Mouse (Mus musculus) bone marrow macrophage, adult 2 months (primary cell): ENCODE results near the gene Clrn3. TPM values are rescaled to one million over a fixed set of nuclear protein-coding genes. Genes with fewer than 3 reads are reported as not detected.

Source experiments
- H3K27ac ChIP-seq: 2 replicates; pipeline ENCODE4 v1.5.1; 2012; ENCODE audit warnings: low read depth, low read length; ENCODE audit not compliant: insufficient read depth
- H3K4me1 ChIP-seq: 2 replicates; pipeline ENCODE4 v1.6.1; 2012; ENCODE audit warnings: low read length; ENCODE audit not compliant: control insufficient read depth, insufficient read depth
- H3K4me3 ChIP-seq: 2 replicates; pipeline ENCODE4 v1.5.1; 2012; ENCODE audit warnings: mild to moderate bottlenecking, low read length, moderate library complexity; ENCODE audit not compliant: insufficient read depth
- CTCF ChIP-seq: IDR thresholded peaks from 2 replicates; pipeline ENCODE4 v1.5.1; 2012; ENCODE audit warnings: low read depth, mild to moderate bottlenecking, low read length, moderate library complexity
- POLR2A ChIP-seq: IDR thresholded peaks from 2 replicates; pipeline ENCODE4 v1.6.1; 2012; ENCODE audit warnings: mild to moderate bottlenecking, low read depth, low read length, borderline replicate concordance
- polyA plus RNA-seq: library from polyadenylated mRNA; stranded (reverse); fragments of >200 nt; gene quantifications from 2 replicates; pipeline ENCODE4 v1.2.4, GENCODE M21; 2012; ENCODE audit not compliant: missing spikeins, insufficient read depth, insufficient read length

The Clrn3 gene
- polyA plus RNA-seq, 1 experiment, result not detected

DNA sequence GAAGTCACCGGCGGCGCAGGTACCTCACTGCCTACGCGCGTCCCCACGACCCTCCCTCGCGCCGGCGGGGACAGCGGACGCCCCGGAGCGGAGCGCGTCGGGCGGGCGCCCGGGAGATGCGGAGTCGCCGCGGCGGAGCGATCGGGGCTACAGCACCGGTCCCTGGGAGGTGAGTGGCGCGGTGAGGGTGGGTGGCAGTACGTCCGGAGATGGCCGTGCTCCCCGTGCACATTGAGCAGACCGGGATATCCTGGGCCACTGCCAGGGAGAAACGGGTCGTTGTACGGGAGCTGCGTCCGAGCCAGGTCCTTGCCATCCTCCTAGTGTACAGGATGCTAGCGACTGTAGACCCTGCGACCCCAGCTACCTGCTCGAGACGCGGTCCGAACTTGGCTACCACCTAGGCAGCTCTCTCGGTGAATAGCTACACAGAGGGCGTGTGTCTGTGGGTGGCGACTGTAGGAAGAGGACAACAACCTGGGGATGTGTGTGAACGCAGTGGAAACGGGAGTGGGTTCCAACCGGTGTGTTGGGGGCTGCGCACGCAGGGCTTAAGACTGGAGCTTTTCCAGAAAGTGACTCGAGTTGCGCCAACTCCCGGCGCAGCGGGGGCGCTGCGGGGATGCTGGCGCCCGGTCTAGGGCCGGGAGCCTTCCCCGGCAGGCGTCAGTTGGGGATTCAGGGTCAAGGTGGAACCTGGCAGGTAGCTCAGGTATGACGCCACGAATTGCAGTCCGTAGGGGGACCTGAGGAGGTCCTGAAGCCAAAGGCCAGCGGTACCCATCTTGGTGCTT is 9.7 kb upstream of the Clrn3 start:
- Histone ChIP-seq H3K4me3 (peak overlapping the region; percentile 48), H3K4me1 (0 out of 2 replicates have a peak, but pooled peaks cover 3% of the 10 kb centered on the region), H3K27ac (no peak overlapping the region)
- TF ChIP-seq CTCF, result no peak
- no peak for TF ChIP-seq POLR2A

- Histone ChIP-seq H3K4me3 (peak within 1 kb of the TSS; percentile 48), H3K27ac (no peak within 1 kb of the TSS), H3K4me1 (0 out of 2 replicates have a peak, but pooled peaks cover 3% of the 10 kb centered on the region)
- TF ChIP-seq CTCF, result peak; percentile 36
- no peak for TF ChIP-seq POLR2A
These were observed 9.0 kb upstream of the Clrn3 start, which contains the start of gene Ptpre for GRCm38 (mm10) chr7:135537341-135537901. Gene Ptpre (plus strand): TSS chr7:135537481.

DNA sequence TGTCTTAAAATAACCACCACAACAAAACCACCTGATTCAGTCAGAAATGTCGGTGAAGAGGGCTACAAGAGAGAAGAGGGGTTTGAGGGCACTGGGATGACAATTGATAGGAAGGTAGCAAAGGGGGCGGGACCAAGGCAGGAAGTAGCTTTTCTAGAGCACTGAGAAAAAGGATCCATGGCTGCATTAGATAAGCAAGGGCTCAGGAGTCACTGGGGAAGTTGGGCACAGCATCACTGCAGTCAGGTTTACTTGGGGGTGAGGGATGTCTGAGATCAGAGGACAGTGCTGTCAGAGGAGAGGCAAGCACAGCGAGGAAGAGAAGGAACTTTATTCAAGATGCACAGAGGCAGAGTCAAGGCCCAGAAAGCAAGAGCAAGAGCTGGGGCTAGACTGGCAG is 7.5 kb upstream of the Clrn3 start:
- H3K4me3 ChIP-seq, result no peak overlapping the region
- TF ChIP-seq POLR2A, result no peak
- 0 out of 2 replicates have a peak, but pooled peaks cover 3% of the 10 kb centered on the region for H3K4me1 ChIP-seq
- H3K27ac ChIP-seq, result no peak overlapping the region

GRCm38 (mm10) chr7:135534548-135535189 is 6.2 kb upstream of the Clrn3 start:
- H3K27ac ChIP-seq, result no peak overlapping the region
- H3K4me3 ChIP-seq, result no peak overlapping the region
- TF ChIP-seq CTCF (no peak), POLR2A (no peak)
- H3K4me1 ChIP-seq, result 0 out of 2 replicates have a peak, but pooled peaks cover 3% of the 10 kb centered on the region

DNA sequence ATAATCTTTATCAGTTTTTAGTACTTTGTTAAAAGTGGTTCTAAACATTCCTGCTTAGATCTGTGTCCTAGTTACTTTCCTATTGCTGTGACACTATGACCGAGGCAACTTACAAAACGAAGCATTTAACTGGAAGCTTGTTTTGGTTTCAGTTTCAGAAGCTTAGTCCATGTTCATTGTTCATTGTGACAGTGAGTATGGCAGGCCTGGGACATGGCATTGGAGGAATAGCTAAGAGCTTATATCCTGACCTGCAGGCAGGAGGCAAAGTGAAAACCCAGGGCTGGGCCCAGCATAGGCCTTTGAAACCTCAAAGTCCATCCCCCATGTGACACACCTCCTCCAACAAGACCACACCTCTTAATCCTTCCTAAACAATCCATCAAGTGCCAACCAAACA is 614 bp upstream of the Clrn3 start:
- no peak for TF ChIP-seq CTCF
- TF ChIP-seq POLR2A, result no peak

GRCm38 (mm10) chr7:135527169-135527568 is 1.3 kb downstream of the Clrn3 start:
- no peak overlapping the region for H3K27ac ChIP-seq
- H3K4me3 ChIP-seq, result no peak overlapping the region
- 0 out of 2 replicates have a peak, but pooled peaks cover 2% of the 10 kb centered on the region for H3K4me1 ChIP-seq
- TF ChIP-seq POLR2A (no peak), CTCF (no peak)

More for the DNA sequence above, 614 bp upstream of the Clrn3 start:
- H3K4me3 ChIP-seq, result no peak overlapping the region
- H3K27ac ChIP-seq, result no peak overlapping the region
- H3K4me1 ChIP-seq, result no peaks in the 10 kb centered on the region

DNA sequence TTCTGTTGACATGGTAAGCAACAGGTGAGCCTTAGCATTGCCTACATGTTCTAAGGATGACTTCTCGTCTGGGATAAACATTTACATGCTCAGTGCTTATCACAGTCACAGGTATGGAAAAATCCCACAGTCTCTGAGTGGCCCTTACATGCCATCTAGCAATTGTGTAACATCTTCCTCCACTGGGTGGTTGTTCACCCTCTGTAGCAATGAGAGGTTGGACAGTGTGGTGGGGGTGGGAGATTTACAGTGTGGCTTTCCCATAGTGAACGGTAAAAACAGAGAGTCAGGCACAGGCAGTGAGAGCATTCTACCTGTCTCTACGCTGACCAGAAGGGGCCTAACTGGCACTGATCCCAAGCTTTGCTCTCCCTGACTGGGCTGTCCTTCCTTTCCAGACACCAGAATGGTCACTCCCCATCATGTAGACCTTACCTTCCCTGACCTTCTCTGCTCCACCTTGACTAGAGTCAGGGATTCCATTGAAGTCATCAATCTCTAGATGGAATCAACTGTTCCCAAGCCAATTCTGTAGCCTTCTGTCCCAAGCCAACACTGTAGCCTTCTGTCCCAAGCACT is 1.8 kb downstream of the Clrn3 start:
- Histone ChIP-seq H3K4me1 (0 out of 2 replicates have a peak, but pooled peaks cover 2% of the 10 kb centered on the region), H3K4me3 (no peak overlapping the region), H3K27ac (no peak overlapping the region)
- TF ChIP-seq CTCF (no peak), POLR2A (no peak)

DNA sequence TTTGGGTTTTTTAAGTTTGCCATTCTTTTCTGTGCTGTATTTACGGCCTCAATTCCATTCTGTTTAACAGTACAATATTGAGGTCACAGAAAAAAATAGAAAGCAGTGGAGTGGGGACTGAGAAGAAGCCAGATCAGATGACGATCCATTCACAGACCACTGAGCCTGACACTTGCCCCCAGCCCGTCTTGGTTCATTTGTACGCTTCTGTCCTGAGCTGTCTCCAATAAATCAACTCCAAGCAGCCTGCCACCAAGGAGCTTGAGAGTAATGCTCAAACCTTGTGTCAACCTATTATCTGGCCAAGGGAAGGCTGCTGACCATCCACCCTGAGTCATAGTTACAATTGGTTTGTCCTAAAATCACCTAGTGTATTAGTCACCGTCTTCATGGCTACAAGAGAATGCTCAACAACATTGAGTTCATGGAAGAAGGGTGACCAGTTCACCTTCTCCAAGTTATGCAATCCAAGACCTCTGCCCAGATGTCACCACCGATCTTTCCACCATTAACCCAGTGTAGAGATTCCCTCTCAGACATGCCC is 4.0 kb downstream of the Clrn3 start:
- TF ChIP-seq POLR2A (no peak), CTCF (no peak)

DNA sequence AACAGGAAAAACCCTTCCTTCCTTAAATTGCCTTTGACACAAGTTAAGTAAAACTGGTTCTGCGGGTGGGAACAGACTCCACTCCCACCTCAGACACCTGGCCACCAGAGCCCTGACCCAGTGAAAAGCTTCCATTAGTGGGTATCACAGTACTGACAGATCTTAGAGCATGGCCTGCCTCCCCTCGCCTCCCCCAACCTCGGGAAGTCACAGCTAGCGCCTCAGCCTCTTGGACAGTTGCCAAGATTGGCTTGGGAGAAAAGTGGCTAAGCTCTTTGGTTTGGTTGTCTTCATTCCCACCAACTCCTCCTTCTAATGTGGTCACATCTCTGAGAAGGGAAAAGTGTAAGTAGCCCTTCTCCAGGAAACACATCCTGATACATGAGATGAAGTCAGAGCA is 4.5 kb downstream of the Clrn3 start:
- TF ChIP-seq POLR2A (no peak), CTCF (no peak)
- Histone ChIP-seq H3K27ac (no peak overlapping the region), H3K4me1 (peaks cover 7% of the 10 kb centered on the region), H3K4me3 (no peak overlapping the region)

More for the DNA sequence above, 4.0 kb downstream of the Clrn3 start:
- Histone ChIP-seq H3K4me1 (peaks cover 7% of the 10 kb centered on the region), H3K4me3 (no peak overlapping the region), H3K27ac (no peak overlapping the region)
